Mouse (Mus musculus) left cerebral cortex, postnatal 14 days (tissue): ENCODE data around the gene Ddx23. TPM values are rescaled to one million over a fixed set of nuclear protein-coding genes. Genes with fewer than 3 reads are reported as not detected.

ENCODE experiments used
- DNase-seq, 2 experiments: peaks; one replicate each; pipeline ENCODE4 v3.0.0; 2021 to 2022; ENCODE audit warnings: low spot score in 2 of 2, mixed read lengths in 1 of 2
- intact Hi-C: fragments of 180-260 bp; cut with DNase I; formaldehyde crosslinking; loops from one replicate; pipeline ENCODE4 v1.15.1; 2025
- total RNA-seq, 2 experiments: library from RNA; stranded (reverse); gene quantifications; 2 replicates each; pipeline ENCODE4 v1.2.3; 2021

Gene Ddx23
- total RNA-seq, 2 experiments from 2014 or later: 56.0 to 57.6 TPM

DNA sequence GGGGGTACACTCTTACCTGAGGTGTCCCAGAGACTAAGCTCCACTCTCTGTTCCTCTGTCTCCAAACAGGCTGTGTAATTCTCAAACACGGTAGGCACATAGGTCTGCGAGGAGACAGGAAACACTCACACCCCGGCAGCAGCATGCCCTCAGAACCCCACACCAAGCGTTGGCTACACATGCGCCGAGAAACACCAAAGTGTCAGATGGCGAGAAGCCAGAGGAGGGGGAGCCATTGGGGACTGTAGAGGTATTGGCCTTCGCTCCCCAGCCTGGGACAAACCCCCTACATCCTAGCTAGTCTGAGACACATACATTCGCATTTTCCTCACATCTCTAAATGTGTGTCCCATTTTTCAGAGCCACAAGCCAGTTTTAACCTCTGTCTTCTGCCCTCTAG, 13.8 kb upstream of the Ddx23 start:
- intact Hi-C loops: no loop called here
- no peak for DNase-seq

GRCm38 (mm10) chr15:98675634-98676250, 13.0 kb upstream of the Ddx23 start:
- intact Hi-C loops: no loop called here

DNA sequence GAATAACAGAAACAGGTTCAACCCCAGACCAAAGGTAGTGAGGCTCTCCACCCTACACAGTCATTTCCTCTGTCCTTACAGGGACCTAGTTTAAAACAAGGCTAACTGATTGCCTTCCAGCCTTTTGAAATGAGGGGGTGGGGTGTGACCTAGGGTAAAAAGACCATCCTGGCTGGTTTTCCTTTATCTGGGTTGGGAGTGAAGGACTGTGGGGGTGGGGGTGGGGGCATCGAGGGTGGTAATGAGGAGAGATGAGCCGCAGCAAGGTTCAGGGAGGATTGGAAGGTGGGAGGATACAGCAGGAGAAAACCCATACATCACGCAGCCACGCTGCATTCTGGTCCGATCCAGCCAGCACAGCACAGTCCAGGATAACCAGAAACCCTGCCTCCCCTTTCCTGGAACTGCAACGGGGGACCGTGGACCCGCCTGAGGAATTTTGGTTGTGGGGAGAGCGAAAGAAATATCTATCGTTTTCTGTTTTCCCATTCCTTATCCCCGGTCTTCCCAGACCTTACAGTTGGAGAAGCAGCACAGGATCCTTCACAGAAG, 12.4 kb upstream of the Ddx23 start:
- intact Hi-C loops: no loop called here
- no peak for DNase-seq

More at GRCm38 (mm10) chr15:98675634-98676250, 13.0 kb upstream of the Ddx23 start:
- DNase-seq: no peak

DNA sequence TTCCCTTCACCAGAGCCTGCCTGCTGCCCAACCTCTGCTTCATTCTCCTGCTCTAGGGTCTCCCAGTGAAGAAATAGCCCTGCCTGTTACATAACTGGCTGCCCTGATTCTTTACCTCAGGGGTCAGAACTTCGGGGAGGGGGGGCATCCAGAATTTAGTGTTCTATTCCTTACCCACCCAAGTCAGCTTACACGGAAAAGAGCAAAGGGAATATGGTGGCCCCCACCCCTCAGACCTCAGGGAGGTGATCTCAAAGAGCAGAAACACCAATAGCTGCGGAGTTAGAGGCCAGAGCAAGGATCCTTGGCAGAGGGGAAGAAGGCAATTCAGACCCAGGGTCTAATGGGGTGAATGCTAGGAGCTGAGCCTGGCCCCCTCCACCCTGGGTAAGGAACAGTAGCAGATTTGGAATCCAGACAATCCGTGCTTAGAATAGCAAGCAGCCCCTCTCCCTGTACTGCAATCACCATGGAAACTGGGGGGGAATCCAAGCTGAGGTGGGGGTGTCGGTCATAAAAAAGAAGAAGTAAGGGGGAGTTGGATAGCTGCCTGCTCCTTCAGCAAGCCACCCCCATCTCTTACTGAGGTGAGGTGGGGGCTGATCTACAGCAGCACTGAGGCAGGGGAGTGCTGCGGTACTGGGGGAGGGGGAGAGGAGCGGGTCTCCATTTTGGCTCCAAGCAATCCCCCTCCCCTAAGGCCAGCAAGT, 11.7 kb upstream of the Ddx23 start:
- peak; percentile 71 to 78 for DNase-seq
- intact Hi-C loops: no loop called here

GRCm38 (mm10) chr15:98673732-98674131, 11.0 kb upstream of the Ddx23 start:
- intact Hi-C loops: no loop called here

GRCm38 (mm10) chr15:98672592-98672991, 9.9 kb upstream of the Ddx23 start:
- DNase-seq: no peak

More at GRCm38 (mm10) chr15:98673732-98674131, 11.0 kb upstream of the Ddx23 start:
- DNase-seq: no peak

DNA sequence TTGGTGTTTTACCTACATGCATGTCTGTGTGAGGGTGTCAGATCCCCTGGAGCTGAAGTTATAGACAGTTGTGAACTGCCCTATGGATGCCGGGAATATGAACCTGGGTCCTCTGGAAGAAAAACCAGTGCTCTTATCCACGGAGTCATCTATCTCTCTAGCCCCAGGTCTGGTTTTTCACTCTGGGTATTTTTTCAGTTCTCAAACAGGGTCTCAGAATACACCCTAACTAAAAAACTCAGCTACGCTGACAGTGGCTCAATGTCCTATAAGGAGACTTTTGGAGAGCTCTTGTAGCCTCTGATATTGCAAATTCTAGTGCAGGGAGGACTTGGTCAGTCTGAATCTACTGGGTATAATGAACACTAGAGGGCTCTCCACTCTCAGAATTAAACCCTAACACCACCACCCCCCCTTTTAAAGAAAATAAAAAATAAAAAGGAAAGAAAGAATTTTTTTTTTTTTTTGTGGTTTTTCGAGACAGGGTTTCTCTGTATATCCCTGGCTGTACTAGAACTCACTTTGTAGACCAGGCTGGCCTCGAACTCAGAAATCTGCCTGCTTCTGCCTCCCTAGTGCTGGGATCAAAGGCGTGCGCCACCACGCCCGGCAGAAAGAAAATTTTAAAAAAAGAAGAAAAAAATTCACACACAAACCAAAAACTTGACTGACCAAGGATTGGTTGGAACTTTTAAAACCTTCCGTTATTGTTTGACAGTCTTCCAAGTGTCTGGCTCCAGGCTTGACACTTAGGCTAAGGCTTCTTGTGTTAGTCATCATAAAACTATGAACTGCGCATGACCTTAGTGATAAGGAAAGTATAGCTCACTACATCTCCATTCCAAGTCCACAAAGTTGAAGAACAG, 1.6 kb upstream of the Ddx23 start:
- DNase-seq: no peak
- intact Hi-C loops: loop anchor here (2.0 to 5.0 kb wide), 2 partner anchors 35 to 123 kb away; partner anchors contain the start of gene Wnt1

More at GRCm38 (mm10) chr15:98672592-98672991, 9.9 kb upstream of the Ddx23 start:
- intact Hi-C loops: no loop called here

DNA sequence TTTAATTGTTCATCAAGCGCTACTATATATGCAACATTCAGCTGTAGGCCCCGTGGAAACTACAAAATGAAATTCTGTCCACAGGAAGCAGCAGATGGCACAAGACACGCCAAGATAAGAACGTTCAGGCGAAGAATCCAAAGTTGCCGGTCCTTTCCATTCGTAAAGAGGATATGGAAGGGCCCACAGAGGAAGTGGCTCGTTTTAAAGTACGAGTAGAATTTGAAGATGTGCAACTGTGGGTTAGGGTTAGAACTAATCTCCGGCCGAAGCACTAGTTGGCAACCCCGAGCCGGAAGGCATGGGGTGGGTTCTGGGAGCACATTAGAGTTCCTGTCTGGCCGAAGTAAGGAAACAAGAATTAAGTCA, 512 bp downstream of the Ddx23 start:
- DNase-seq: no peak
- intact Hi-C loops: loop anchor here (1.0 to 5.0 kb wide), 2 partner anchors 28 to 125 kb away; partner anchors contain the start of gene Wnt1

- no peak for DNase-seq
- intact Hi-C loops: no loop called here
These were observed 5.5 kb downstream of the Ddx23 start for GRCm38 (mm10) chr15:98656982-98657751.

- DNase-seq: no peak
- intact Hi-C loops: no loop called here
These were observed 10.5 kb downstream of the Ddx23 start for GRCm38 (mm10) chr15:98652174-98652573.

- intact Hi-C loops: no loop called here
These were observed 11.3 kb downstream of the Ddx23 start for GRCm38 (mm10) chr15:98651431-98651830.

DNA sequence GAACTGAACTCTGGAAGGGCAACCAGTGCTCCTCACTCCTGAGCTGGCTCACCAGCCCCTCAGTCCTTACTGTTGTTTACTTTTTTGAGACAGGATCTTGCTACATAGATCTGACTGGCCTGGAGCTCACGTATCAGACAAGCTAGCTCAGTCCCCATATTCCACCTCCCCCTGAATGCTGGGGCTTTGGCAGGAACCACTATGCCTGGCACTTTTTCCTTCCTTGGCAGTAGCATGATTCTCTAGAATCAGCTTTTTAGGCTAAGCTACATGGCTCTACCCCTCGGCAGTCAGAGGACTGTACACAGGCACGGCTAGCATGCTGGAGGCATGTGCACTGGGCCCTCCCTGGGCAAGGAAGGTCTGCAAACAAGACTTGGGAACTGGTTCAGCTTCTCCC, 14.6 kb downstream of the Ddx23 start:
- no peak for DNase-seq

More at GRCm38 (mm10) chr15:98651431-98651830, 11.3 kb downstream of the Ddx23 start:
- no peak for DNase-seq

DNA sequence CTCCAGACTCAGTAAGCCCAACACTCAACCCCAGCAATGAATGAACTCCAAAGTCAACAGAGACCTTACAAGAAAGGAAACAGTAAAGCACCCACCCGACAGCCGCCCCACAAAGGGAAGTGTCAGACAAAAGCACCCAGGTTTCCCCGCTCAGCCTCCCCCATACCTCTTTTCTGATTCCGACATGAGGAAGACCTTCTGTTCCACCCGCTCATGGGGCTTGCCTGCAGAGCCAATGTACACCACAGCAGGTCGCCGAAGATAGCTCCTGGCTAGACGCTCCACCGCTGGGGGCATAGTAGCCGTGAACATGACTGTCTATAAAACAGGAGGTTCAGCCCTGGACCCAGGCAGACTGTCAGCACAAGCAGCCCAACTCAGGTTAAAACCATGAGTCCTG, 15.4 kb downstream of the Ddx23 start:
- intact Hi-C loops: no loop called here
- DNase-seq: no peak

More for the DNA sequence above, 14.6 kb downstream of the Ddx23 start:
- intact Hi-C loops: no loop called here

- intact Hi-C loops: no loop called here
- DNase-seq: no peak
These were observed 16.0 kb downstream of the Ddx23 start for GRCm38 (mm10) chr15:98646737-98647136.

GRCm38 (mm10) chr15:98645057-98646026, 17.4 kb downstream of the Ddx23 start:
- DNase-seq: no peak
- intact Hi-C loops: no loop called here

- intact Hi-C loops: no loop called here
These were observed 18.3 kb downstream of the Ddx23 start for GRCm38 (mm10) chr15:98644406-98644805.

DNA sequence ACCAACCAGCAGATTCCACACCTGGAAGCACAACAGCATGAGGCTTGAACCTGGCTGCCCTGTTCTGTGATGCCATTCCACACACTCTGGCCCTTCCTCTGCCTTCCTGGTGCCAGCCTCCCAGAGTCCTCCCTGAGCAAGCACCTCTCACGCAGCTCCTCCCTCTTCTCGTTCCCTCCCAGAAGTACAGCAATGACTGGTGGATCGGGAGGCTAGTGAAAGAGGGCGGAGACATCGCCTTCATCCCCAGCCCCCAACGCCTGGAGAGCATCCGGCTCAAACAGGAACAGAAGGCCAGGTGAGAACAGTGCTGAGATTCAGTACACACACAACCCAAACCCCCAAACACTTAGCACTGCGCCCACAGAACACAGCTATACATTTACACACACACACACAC, 22.5 kb downstream of the Ddx23 start:
- DNase-seq: no peak
- intact Hi-C loops: no loop called here

More at GRCm38 (mm10) chr15:98644406-98644805, 18.3 kb downstream of the Ddx23 start:
- DNase-seq: no peak

DNA sequence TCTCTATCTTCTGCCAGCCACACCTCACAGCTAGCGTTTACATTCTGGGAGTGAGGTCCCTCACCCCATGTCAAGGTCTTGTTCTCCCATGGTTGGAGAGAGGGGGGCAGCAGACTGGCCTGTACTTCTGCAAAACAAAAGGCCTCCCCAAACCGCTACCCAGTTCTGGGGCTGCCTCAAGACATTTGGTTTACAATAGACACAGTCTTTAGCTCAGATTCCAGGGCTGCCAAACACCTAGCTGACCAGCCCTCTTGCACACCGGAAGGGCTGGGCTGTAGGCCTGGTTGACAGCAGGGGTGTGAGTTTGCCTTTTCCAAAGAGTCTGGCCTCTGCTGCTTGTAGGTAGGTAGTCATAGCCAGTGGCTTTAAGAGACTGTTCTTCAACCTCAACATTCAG, 25.5 kb downstream of the Ddx23 start:
- DNase-seq: no peak
- intact Hi-C loops: no loop called here
